Mouse (Mus musculus): ENCODE measurements around the gene Lin54. TPM values are rescaled to one million over a fixed set of nuclear protein-coding genes. Genes with fewer than 3 reads are reported as not detected.

Lin54 gene
- total and polyA plus RNA-seq, 3 experiments: 11.8 to 14.1 (median 12.9) TPM

DNA sequence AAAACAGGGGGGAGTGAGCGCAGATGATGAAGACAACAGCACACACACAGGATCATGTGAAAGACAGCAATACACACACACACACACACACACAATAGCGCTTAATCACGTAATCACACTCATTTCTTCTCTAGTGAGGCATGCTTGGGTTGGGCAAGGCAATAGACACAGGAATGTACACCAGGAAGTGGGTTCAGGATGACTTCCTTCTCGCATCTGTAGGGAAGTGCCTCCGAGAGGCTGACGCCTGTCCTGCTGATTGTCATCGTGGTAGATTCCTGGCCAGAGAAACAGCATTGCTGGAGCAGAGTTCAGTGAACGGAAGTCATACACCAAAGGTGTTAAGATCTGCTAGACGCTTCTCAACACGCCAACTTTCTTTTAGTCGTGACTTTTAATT lies 8.8 kb upstream of the Lin54 start:
- Histone ChIP-seq H3K4me2 (ENCODE audit: insufficient read depth, low read depth, poor library complexity, severe bottlenecking) (no peak overlapping the region), H3K79me2 (replicated peaks; ENCODE audit: control insufficient read depth, extremely low read depth, insufficient read depth, poor library complexity, severe bottlenecking) (no peaks in the 10 kb centered on the region), H3K36me3 (replicated peaks in 1 of 2; ENCODE audit: control insufficient read depth in 1 of 2, insufficient read depth in 1 of 2, low read length in 1 of 2) (no peaks in the 10 kb centered on the region), H3K9ac (ENCODE audit: insufficient read depth, low read depth) (no peak overlapping the region), H3K9me3 (replicated peaks; ENCODE audit: low read length) (no peaks in the 10 kb centered on the region), H3K27me3 (replicated peaks) (no peaks in the 10 kb centered on the region), H3K27ac (ENCODE audit: insufficient read depth, low read depth) (no peak overlapping the region), H3K4me3 (replicated peaks in 1 of 3; ENCODE audit: low read depth in 2 of 3, low read length in 2 of 3, poor library complexity in 1 of 3) (no peak overlapping the region), H3K4me1 (ENCODE audit: control insufficient read depth in 1 of 2, insufficient read depth in 2 of 2) (peaks cover 24 to 34% of the 10 kb centered on the region in 2 experiments)
- no peak for DNase-seq (ENCODE audit: extremely low read depth)
- in situ Hi-C loops (cut with MboI; ENCODE audit: low pct_ligation_motif_present, low pct_unique_long_range_greater_than_20kb, low sequenced_read_pairs) (no loop called here), dilution Hi-C loops (cut with MboI; ENCODE audit: extremely low pct_ligation_motif_present, extremely low pct_unique_long_range_greater_than_20kb, low sequenced_read_pairs) (no loop called here)
- TF ChIP-seq TCF12 (IDR thresholded peaks at IDR 0.05; ENCODE audit: low read depth, low read length) (no peak), MEF2A (IDR thresholded peaks at IDR 0.05; ENCODE audit: borderline replicate concordance, low read depth, low read length) (no peak), KAT2A (IDR thresholded peaks at IDR 0.05; ENCODE audit: insufficient replicate concordance, low read length) (no peak), POLR2AphosphoS2 (IDR thresholded peaks at IDR 0.05; ENCODE audit: low read depth, low read length) (no peak), MAZ (IDR thresholded peaks at IDR 0.05; ENCODE audit: low read depth, low read length) (no peak), ZKSCAN1 (IDR thresholded peaks at IDR 0.05; ENCODE audit: borderline replicate concordance, low read depth, low read length) (no peak), USF1 (IDR thresholded peaks at IDR 0.05; ENCODE audit: low read depth, low read length) (no peak), GABPA (IDR thresholded peaks at IDR 0.05; ENCODE audit: insufficient replicate concordance, low read depth, low read length) (no peak), MYC (IDR thresholded peaks at IDR 0.05; ENCODE audit: low read depth, low read length) (no peak), MAFK (IDR thresholded peaks at IDR 0.05; ENCODE audit: insufficient replicate concordance, low read length) (no peak), ZMIZ1 (IDR thresholded peaks at IDR 0.05; ENCODE audit: low read depth, low read length) (no peak), SMC3 (IDR thresholded peaks at IDR 0.05; ENCODE audit: low read depth, low read length) (no peak), PAX5 (IDR thresholded peaks at IDR 0.05; ENCODE audit: low read length) (no peak), CHD1 (IDR thresholded peaks at IDR 0.05; ENCODE audit: low read depth, low read length) (no peak), ZNF384 (IDR thresholded peaks at IDR 0.05; ENCODE audit: low read depth, low read length) (no peak), UBTF (IDR thresholded peaks at IDR 0.05; ENCODE audit: low read depth, low read length) (no peak), CTCF (conservative IDR thresholded peaks at IDR 0.05 in 1 of 2, IDR thresholded peaks at IDR 0.05 in 1 of 2; ENCODE audit: low read depth in 2 of 2, low read length in 2 of 2) (no peak), CHD2 (IDR thresholded peaks at IDR 0.05; ENCODE audit: low read length) (no peak), BHLHE40 (IDR thresholded peaks at IDR 0.05; ENCODE audit: low read depth, low read length) (no peak), POLR2A (IDR thresholded peaks at IDR 0.05; ENCODE audit: low read depth, low read length) (no peak)

DNA sequence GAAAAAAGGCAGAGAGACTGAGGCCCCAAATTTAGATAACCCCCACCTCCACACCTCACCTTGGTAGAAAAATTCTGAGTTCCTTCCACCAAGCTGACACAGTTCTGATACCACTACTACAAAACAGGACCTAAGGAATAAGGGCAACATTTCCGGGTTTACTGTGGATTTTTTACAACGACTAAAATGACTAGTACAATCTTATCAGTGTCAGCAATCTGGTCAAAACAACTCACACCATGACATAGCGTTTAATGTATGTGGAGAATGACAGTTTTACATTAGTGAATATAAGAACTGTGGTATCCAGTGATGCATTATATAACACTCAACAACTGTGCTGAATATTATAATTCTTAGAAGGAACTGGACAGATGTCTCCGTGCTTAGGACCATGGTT lies 828 bp upstream of the Lin54 start:
- peaks cover 32% of the 10 kb centered on the region for H3K79me2 ChIP-seq (replicated peaks; ENCODE audit: control insufficient read depth, extremely low read depth, insufficient read depth, poor library complexity, severe bottlenecking)
- H3K9ac ChIP-seq (ENCODE audit: insufficient read depth, low read depth): 0 out of 2 replicates have a peak overlapping the region, but pooled peaks have one; percentile 9
- no peaks in the 10 kb centered on the region for H3K9me3 ChIP-seq (replicated peaks; ENCODE audit: low read length)
- peaks cover 15 to 36% of the 10 kb centered on the region in 2 experiments for H3K4me1 ChIP-seq (ENCODE audit: control insufficient read depth in 1 of 2, insufficient read depth in 2 of 2)
- TF ChIP-seq POLR2AphosphoS2 (IDR thresholded peaks at IDR 0.05; ENCODE audit: low read depth, low read length): no peak
- TF ChIP-seq MAX (IDR thresholded peaks at IDR 0.05; ENCODE audit: low read length): no peak
- TF ChIP-seq USF1 (IDR thresholded peaks at IDR 0.05; ENCODE audit: low read depth, low read length): no peak
- TF ChIP-seq CTCF (conservative IDR thresholded peaks at IDR 0.05 in 1 of 2, IDR thresholded peaks at IDR 0.05 in 1 of 2; ENCODE audit: low read depth in 2 of 2, low read length in 2 of 2): no peak
- no peak for TF ChIP-seq E2F4 (IDR thresholded peaks at IDR 0.05; ENCODE audit: insufficient replicate concordance, low read depth, low read length)
- no peak for TF ChIP-seq UBTF (IDR thresholded peaks at IDR 0.05; ENCODE audit: low read depth, low read length)
- TF ChIP-seq RAD21 (IDR thresholded peaks at IDR 0.05; ENCODE audit: low read depth, low read length): no peak
- TF ChIP-seq CHD1 (IDR thresholded peaks at IDR 0.05; ENCODE audit: low read depth, low read length): no peak
- TF ChIP-seq GABPA (IDR thresholded peaks at IDR 0.05; ENCODE audit: insufficient replicate concordance, low read depth, low read length): no peak
- TF ChIP-seq JUN (IDR thresholded peaks at IDR 0.05; ENCODE audit: insufficient read depth, low read depth, low read length): no peak
- no peak for TF ChIP-seq MAZ (IDR thresholded peaks at IDR 0.05; ENCODE audit: low read depth, low read length)
- H3K4me3 ChIP-seq (replicated peaks in 1 of 3; ENCODE audit: low read depth in 2 of 3, low read length in 2 of 3, poor library complexity in 1 of 3): no peak overlapping the region
- H3K36me3 ChIP-seq (replicated peaks in 1 of 2; ENCODE audit: control insufficient read depth in 1 of 2, insufficient read depth in 1 of 2, low read length in 1 of 2): no peaks in the 10 kb centered on the region
- no peak overlapping the region for H3K27ac ChIP-seq (ENCODE audit: insufficient read depth, low read depth)
- peak overlapping the region; percentile 80; the same call in 1 of the 2 replicates for H3K4me2 ChIP-seq (ENCODE audit: insufficient read depth, low read depth, poor library complexity, severe bottlenecking)
- in situ Hi-C loops (cut with MboI; ENCODE audit: low pct_ligation_motif_present, low pct_unique_long_range_greater_than_20kb, low sequenced_read_pairs) (no loop called here), dilution Hi-C loops (cut with MboI; ENCODE audit: extremely low pct_ligation_motif_present, extremely low pct_unique_long_range_greater_than_20kb, low sequenced_read_pairs) (no loop called here)
- H3K27me3 ChIP-seq (replicated peaks): no peaks in the 10 kb centered on the region
- no peak for DNase-seq (ENCODE audit: extremely low read depth)

Measured in CH12.LX (cell line).